Mouse (Mus musculus): ENCODE results near the gene Sipa1l3. TPM values are rescaled to one million over a fixed set of nuclear protein-coding genes. Genes with fewer than 3 reads are reported as not detected.

Gene Sipa1l3
- polyA plus RNA-seq, 1 experiment from 2014 or later, result 3.8 TPM

DNA sequence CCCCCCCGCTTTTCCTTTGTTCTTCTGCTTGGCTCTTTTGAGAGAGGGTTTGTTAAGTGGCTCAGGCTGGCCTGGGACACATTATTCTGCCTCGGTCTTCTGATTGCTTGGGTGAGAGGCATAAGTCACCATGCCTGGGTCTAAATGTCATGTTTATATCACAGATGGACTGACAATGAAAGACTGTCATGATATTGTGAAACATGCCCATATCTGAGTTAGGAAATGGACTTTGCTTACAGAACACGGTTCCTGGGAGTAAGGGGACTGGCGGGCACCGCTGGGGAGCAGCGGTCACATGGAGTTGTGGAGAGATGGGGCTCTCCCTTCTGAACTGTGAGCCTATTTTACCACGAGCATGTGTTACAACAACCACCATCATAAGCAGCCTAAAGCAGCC is 184.3 kb downstream of the Sipa1l3 start:
- peaks cover 6% of the 10 kb centered on the region; the same call in 1 of the 2 replicates for H3K36me3 ChIP-seq
- no peak overlapping the region for H3K9ac ChIP-seq
- no peak overlapping the region for H3K4me2 ChIP-seq
- no peaks in the 10 kb centered on the region for H3K9me3 ChIP-seq (replicated peaks)
- WGBS, result 65% methylated on average over 6 of the region's 7 CpGs
- H3K4me3 ChIP-seq, result no peak overlapping the region
- H3K4me1 ChIP-seq (replicated peaks), result peaks cover 2% of the 10 kb centered on the region; the same call in 1 of the 2 replicates
- H3K27ac ChIP-seq (ENCODE audit: poor library complexity, severe bottlenecking), result no peak overlapping the region
- ATAC-seq (ENCODE audit: insufficient number of reproducible peaks, low FRiP score), result no peak
- H3K27me3 ChIP-seq (replicated peaks), result peaks cover 16% of the 10 kb centered on the region

DNA sequence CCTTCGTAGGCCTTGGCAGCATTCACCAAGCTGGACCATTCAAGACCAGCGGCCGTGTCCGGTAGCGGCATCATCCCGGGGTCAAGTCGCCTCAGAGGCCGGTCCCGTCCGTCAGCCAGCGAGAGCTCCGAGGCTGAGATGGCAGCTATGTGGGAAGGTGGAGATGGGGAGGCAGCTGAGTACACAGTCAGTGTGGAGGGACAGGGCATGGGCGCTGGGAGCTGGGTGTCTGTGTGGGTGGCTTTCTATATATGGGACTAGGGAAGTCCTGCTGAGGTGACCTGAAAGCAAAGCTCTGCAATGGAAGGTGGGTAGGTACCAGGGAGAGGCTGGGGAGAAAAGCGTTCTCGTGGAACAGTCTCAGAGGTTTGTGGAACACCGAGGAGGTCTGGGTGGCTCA is 189.5 kb downstream of the Sipa1l3 start:
- peaks cover 18% of the 10 kb centered on the region for H3K36me3 ChIP-seq

GRCm38 (mm10) chr7:29327087-29327486 is 191.4 kb downstream of the Sipa1l3 start:
- Histone ChIP-seq H3K4me1 (replicated peaks) (no peaks in the 10 kb centered on the region), H3K9me3 (replicated peaks) (no peaks in the 10 kb centered on the region), H3K27ac (ENCODE audit: poor library complexity, severe bottlenecking) (no peak overlapping the region), H3K9ac (no peak overlapping the region), H3K27me3 (replicated peaks) (peaks cover 12% of the 10 kb centered on the region; the same call in 1 of the 2 replicates), H3K4me2 (no peak overlapping the region), H3K36me3 (peaks cover 20% of the 10 kb centered on the region), H3K4me3 (no peak overlapping the region)
- 76% methylated on average over 6 of the region's 6 CpGs for WGBS
- ATAC-seq (ENCODE audit: insufficient number of reproducible peaks, low FRiP score), result no peak

More for the DNA sequence above, 189.5 kb downstream of the Sipa1l3 start:
- H3K4me2 ChIP-seq, result no peak overlapping the region
- H3K9me3 ChIP-seq (replicated peaks), result no peaks in the 10 kb centered on the region
- ATAC-seq (ENCODE audit: insufficient number of reproducible peaks, low FRiP score), result no peak
- peaks cover 12% of the 10 kb centered on the region; the same call in 1 of the 2 replicates for H3K27me3 ChIP-seq (replicated peaks)
- H3K4me1 ChIP-seq (replicated peaks), result no peaks in the 10 kb centered on the region
- H3K9ac ChIP-seq, result no peak overlapping the region
- H3K27ac ChIP-seq (ENCODE audit: poor library complexity, severe bottlenecking), result no peak overlapping the region
- H3K4me3 ChIP-seq, result no peak overlapping the region
- 86% methylated on average over 16 of the region's 16 CpGs for WGBS

GRCm38 (mm10) chr7:29319337-29320307 is 198.8 kb downstream of the Sipa1l3 start:
- 0 out of 2 replicates have a peak overlapping the region, but pooled peaks have one; percentile 12 for H3K4me3 ChIP-seq
- H3K27me3 ChIP-seq (replicated peaks), result peaks cover 53% of the 10 kb centered on the region
- peaks cover 38% of the 10 kb centered on the region for H3K4me1 ChIP-seq (replicated peaks)
- ATAC-seq (ENCODE audit: insufficient number of reproducible peaks, low FRiP score), result no peak
- H3K36me3 ChIP-seq, result peaks cover 4% of the 10 kb centered on the region; the same call in 1 of the 2 replicates
- H3K27ac ChIP-seq (ENCODE audit: poor library complexity, severe bottlenecking), result no peak overlapping the region
- H3K4me2 ChIP-seq, result peak overlapping the region; percentile 52
- H3K9me3 ChIP-seq (replicated peaks), result no peaks in the 10 kb centered on the region
- 11% methylated on average over 19 of the region's 19 CpGs for WGBS
- no peak overlapping the region for H3K9ac ChIP-seq

DNA sequence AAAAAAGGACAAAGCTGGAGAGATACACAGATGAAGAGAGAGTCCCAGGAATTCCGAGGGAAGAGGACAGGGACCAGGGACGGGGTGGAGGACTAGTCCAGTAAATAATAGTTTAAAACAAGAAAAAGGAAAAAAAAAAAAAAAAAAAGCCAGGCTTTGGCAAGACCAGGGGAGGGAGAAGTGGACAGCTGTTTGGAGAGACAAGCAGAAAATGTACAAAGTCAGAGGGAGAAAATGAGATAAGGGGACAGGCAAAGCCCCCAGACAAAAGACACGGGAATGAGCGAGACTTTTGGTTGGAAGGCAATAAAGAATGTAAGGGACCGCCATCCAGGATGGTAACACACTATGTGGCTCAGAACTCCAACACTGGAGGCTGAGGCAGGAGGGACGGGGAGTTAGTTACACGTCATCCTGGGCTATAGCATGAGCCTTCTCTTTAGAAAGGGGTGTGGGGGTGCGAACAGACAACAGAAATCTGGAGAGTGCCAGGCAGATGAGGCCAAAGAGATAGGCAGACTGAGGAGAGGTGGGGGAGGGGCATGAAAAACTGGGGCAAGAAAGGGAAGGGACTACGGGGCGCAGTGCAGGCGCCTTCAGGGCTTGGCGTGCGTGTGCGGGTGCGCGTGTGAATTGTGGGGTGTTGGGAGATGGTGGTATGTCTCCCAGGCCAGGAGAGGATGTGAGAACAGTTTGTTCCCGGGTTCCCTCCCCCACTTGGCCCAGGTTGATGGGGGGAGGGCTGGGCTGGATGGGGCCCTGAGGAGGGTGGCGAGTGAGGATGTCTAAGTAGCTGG is 200.1 kb downstream of the Sipa1l3 start:
- Histone ChIP-seq H3K4me3 (peak overlapping the region; percentile 12; the same call in 1 of the 2 replicates), H3K9ac (no peak overlapping the region; the same call in 1 of the 2 replicates), H3K36me3 (no peaks in the 10 kb centered on the region), H3K27me3 (replicated peaks) (peaks cover 56% of the 10 kb centered on the region), H3K27ac (ENCODE audit: poor library complexity, severe bottlenecking) (no peak overlapping the region), H3K4me1 (replicated peaks) (peaks cover 38% of the 10 kb centered on the region), H3K4me2 (peak overlapping the region; percentile 52), H3K9me3 (replicated peaks) (no peaks in the 10 kb centered on the region)
- WGBS, result 3% methylated on average over 18 of the region's 18 CpGs
- ATAC-seq (ENCODE audit: insufficient number of reproducible peaks, low FRiP score), result no peak

DNA sequence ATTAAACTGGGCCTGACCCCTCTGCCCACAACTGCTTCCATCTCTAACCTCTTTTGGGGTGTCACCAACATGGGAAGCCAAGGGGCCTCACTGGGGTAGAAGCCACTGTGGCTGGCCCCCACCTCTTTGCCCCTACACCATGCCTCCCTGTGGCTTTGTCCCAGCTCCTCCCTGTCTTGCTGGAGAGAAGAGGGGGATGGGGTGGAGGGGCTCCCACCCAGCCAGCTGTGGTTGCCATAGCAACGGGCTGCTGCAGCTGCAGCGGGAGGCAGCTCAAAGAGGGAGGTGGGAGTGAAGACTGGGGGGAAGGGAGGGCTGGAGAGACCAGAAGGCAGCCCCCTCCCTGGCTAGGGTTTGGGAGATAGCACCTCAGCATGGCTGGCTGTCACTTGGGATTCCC is 200.9 kb downstream of the Sipa1l3 start:
- peak overlapping the region; percentile 10 for H3K4me2 ChIP-seq
- no peaks in the 10 kb centered on the region for H3K36me3 ChIP-seq
- H3K9ac ChIP-seq, result no peak overlapping the region
- peak; percentile 63 for ATAC-seq (ENCODE audit: insufficient number of reproducible peaks, low FRiP score)
- H3K27ac ChIP-seq (ENCODE audit: poor library complexity, severe bottlenecking), result no peak overlapping the region
- H3K4me1 ChIP-seq (replicated peaks), result peaks cover 38% of the 10 kb centered on the region
- H3K27me3 ChIP-seq (replicated peaks), result peaks cover 60% of the 10 kb centered on the region
- H3K9me3 ChIP-seq (replicated peaks), result no peaks in the 10 kb centered on the region
- WGBS, result 0% methylated on average over 2 of the region's 2 CpGs
- no peak overlapping the region for H3K4me3 ChIP-seq

DNA sequence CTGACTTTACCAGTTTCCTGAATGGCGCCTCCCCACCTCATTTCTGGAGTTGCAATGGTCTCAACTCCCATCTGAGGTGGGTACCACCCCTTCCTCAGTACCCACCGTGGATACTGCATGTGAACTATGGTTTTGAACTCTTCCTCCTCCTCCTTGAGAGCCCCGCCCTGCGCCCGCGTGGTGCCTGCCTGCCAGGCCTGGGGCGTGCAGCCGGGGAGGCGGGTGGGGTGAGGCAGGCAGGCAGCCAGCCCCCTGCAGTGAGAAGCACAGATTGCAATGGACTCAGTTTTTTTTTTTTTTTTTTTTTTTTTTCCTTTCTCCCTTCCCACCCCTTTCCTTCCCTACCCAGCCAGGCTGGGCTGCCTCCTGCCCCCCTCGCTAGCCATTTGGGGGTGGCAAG is 201.5 kb downstream of the Sipa1l3 start:
- Histone ChIP-seq H3K4me1 (replicated peaks) (peaks cover 38% of the 10 kb centered on the region), H3K27ac (ENCODE audit: poor library complexity, severe bottlenecking) (0 out of 2 replicates have a peak overlapping the region, but pooled peaks have one; percentile 36), H3K27me3 (replicated peaks) (peaks cover 60% of the 10 kb centered on the region), H3K4me3 (no peak overlapping the region), H3K9ac (no peak overlapping the region), H3K4me2 (peak overlapping the region; percentile 18; the same call in 1 of the 2 replicates), H3K36me3 (no peaks in the 10 kb centered on the region), H3K9me3 (replicated peaks) (no peaks in the 10 kb centered on the region)
- WGBS, result 8% methylated on average over 10 of the region's 10 CpGs
- peak; percentile 46 for ATAC-seq (ENCODE audit: insufficient number of reproducible peaks, low FRiP score)

DNA sequence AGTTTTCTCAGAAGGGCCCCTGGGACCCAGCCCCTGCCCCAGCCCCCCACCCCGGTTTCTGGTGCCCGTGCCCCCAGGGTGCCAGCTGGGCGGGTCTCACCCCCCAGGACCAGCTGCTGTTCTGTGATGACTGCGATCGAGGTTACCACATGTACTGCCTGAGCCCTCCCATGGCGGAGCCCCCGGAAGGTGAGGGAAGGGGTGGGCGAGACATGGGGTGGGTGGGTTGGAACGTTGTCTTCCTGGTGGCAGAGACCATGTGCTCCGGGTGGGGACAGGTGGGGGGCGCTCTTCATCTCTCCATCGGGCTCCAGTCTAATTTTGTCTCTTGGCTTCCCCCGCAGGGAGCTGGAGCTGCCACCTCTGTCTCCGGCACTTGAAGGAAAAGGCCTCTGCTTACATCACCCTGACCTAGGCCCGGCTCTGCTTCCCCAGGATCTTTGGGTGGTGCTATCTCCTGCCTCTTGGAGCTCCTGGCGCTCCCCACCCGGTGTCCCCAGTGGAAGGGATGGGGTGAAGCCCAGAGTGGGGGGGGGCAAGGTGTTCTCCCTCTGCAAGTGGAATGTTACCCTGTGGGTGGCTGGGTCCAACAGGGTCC is 202.2 kb downstream of the Sipa1l3 start:
- H3K9me3 ChIP-seq (replicated peaks), result no peaks in the 10 kb centered on the region
- peaks cover 38% of the 10 kb centered on the region for H3K4me1 ChIP-seq (replicated peaks)
- no peak for ATAC-seq (ENCODE audit: insufficient number of reproducible peaks, low FRiP score)
- no peak overlapping the region for H3K27ac ChIP-seq (ENCODE audit: poor library complexity, severe bottlenecking)
- no peaks in the 10 kb centered on the region for H3K36me3 ChIP-seq
- 55% methylated on average over 17 of the region's 17 CpGs for WGBS
- H3K4me2 ChIP-seq, result no peak overlapping the region
- H3K9ac ChIP-seq, result no peak overlapping the region
- H3K4me3 ChIP-seq, result no peak overlapping the region
- peaks cover 57% of the 10 kb centered on the region for H3K27me3 ChIP-seq (replicated peaks)

DNA sequence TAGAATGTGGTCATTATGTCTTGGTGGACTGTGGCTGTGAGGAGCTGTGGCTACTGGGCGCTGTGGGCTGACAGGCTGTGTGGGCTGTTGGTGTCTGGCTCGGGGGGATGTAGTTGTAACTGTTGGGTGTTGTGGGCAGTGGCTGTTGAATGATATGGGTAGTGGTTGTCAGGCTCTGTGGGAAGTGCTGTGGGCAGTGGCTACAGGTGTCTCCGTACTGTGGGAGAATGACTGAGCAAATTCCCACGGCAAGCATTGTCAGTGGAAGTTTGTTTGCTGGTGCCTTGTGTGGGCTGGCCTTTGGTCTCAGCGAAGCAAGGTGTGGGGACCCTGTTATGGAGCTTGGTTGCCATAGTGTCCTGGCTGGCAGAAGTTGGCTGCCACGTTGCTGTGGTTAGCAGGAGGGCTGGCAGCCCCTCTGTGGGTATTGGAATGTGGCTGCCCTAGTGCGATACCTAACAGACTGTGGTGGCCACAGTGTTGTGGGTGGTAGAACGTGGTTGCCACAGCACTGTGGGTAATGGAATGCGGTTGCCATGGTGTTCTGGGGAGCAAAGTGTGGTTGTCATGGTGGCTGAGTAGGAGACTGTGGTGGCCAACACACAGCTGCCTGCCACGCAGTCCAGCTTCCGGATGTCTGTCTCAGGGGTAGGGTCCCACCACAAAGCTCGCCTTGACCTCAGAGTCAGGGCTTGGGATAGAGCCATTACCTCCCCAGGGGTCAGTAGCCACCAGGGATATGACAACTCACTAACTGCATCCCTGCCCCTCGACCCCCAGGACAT is 203.4 kb downstream of the Sipa1l3 start:
- H3K9ac ChIP-seq, result no peak overlapping the region
- peaks cover 38% of the 10 kb centered on the region for H3K4me1 ChIP-seq (replicated peaks)
- H3K9me3 ChIP-seq (replicated peaks), result no peaks in the 10 kb centered on the region
- H3K36me3 ChIP-seq, result no peaks in the 10 kb centered on the region
- H3K27ac ChIP-seq (ENCODE audit: poor library complexity, severe bottlenecking), result no peak overlapping the region
- no peak for ATAC-seq (ENCODE audit: insufficient number of reproducible peaks, low FRiP score)
- peaks cover 63% of the 10 kb centered on the region for H3K27me3 ChIP-seq (replicated peaks)
- WGBS, result 75% methylated on average over 13 of the region's 13 CpGs
- no peak overlapping the region for H3K4me2 ChIP-seq
- H3K4me3 ChIP-seq, result no peak overlapping the region

GRCm38 (mm10) chr7:29313572-29314261 is 204.7 kb downstream of the Sipa1l3 start:
- H3K27me3 ChIP-seq (replicated peaks), result peaks cover 63% of the 10 kb centered on the region
- H3K4me3 ChIP-seq, result no peak overlapping the region
- H3K9me3 ChIP-seq (replicated peaks), result no peaks in the 10 kb centered on the region
- no peak for ATAC-seq (ENCODE audit: insufficient number of reproducible peaks, low FRiP score)
- no peak overlapping the region for H3K9ac ChIP-seq
- 58% methylated on average over 9 of the region's 9 CpGs for WGBS
- no peak overlapping the region for H3K27ac ChIP-seq (ENCODE audit: poor library complexity, severe bottlenecking)
- no peaks in the 10 kb centered on the region for H3K36me3 ChIP-seq
- H3K4me2 ChIP-seq, result no peak overlapping the region
- peaks cover 37% of the 10 kb centered on the region for H3K4me1 ChIP-seq (replicated peaks)
